Mouse (Mus musculus): ENCODE results near the gene Tmem130. TPM values are rescaled to one million over a fixed set of nuclear protein-coding genes. Genes with fewer than 3 reads are reported as not detected.

The Tmem130 gene
- total and polyA plus RNA-seq, 2 experiments from 2014 or later, result 444 to 636 TPM

DNA sequence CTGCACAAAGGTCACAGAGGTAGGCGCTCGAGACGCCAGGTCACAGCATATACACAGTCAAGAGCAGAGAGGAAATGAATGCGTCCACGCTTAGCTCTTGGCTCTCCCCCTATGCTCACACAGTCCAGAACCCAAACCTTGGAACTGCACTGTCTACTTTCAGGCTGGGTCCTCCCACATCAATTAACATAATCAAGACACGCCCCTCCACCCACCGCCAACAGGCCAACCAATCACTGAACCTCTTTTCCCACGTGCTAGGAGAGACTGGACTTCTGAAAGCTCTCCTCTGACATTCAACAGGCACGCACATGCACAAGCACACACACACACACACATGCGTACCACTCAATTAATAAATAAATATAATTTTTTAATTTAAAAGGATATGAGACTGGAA, 48.2 kb downstream of the Tmem130 start:
- TF ChIP-seq CTCF (IDR thresholded peaks at IDR 0.05), result no peak
- Histone ChIP-seq H3K4me3 (ENCODE audit: low read depth, low read length) (no peak overlapping the region), H3K4me1 (ENCODE audit: insufficient read depth, low read length) (no peaks in the 10 kb centered on the region), H3K4me2 (ENCODE audit: low read depth, low read length, poor library complexity, severe bottlenecking) (no peak overlapping the region), H3K36me3 (ENCODE audit: insufficient read depth, low read length) (no peaks in the 10 kb centered on the region), H3K27ac (ENCODE audit: low read depth, low read length) (no peak overlapping the region), H3K9me3 (ENCODE audit: low read length) (no peaks in the 10 kb centered on the region), H3K27me3 (ENCODE audit: insufficient read depth, low read length) (no peaks in the 10 kb centered on the region), H3K9ac (replicated peaks; ENCODE audit: low read length, poor library complexity, severe bottlenecking) (no peak overlapping the region)
- no peak for DNase-seq (ENCODE audit: low spot score)
- 88% methylated on average over 10 of the region's 10 CpGs for WGBS
- ATAC-seq (ENCODE audit: low FRiP score), result no peak

DNA sequence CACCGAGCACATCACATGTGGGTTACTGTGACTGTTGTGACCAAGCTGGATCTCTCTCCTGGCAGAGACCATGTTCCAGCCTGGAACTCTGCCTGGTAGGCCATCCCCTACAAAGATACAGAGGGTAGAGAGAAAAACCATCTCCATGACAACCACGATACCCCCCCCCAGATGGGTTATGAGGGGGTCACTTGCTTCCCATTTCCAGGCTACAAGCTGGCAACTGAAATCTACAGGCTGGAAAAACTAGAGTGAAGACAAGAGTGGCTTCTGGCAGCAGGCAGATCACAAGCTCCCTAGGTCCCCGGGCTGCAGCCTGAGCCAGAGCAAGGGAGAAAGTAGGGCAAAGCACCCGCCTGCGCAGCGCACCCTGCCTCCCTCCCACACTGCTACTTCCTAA, 54.0 kb downstream of the Tmem130 start:
- 76% methylated on average over 6 of the region's 6 CpGs for WGBS
- Histone ChIP-seq H3K4me2 (ENCODE audit: low read depth, low read length, poor library complexity, severe bottlenecking) (no peak overlapping the region), H3K36me3 (ENCODE audit: insufficient read depth, low read length) (no peaks in the 10 kb centered on the region), H3K4me1 (ENCODE audit: insufficient read depth, low read length) (peaks cover 12% of the 10 kb centered on the region; the same call in 1 of the 2 replicates), H3K4me3 (ENCODE audit: low read depth, low read length) (no peak overlapping the region), H3K9me3 (ENCODE audit: low read length) (no peaks in the 10 kb centered on the region), H3K9ac (replicated peaks; ENCODE audit: low read length, poor library complexity, severe bottlenecking) (no peak overlapping the region), H3K27me3 (ENCODE audit: insufficient read depth, low read length) (no peaks in the 10 kb centered on the region), H3K27ac (ENCODE audit: low read depth, low read length) (peak overlapping the region; percentile 51; the same call in 1 of the 2 replicates)
- peak; percentile 52; the same call in 1 of the 2 replicates for ATAC-seq (ENCODE audit: low FRiP score)
- peak; percentile 77 for DNase-seq (ENCODE audit: low spot score)
- no peak for TF ChIP-seq CTCF (IDR thresholded peaks at IDR 0.05)

GRCm38 (mm10) chr5:144703464-144704368, 57.9 kb downstream of the Tmem130 start:
- H3K4me1 ChIP-seq (ENCODE audit: insufficient read depth, low read length), result peaks cover 12% of the 10 kb centered on the region; the same call in 1 of the 2 replicates
- H3K9ac ChIP-seq (replicated peaks; ENCODE audit: low read length, poor library complexity, severe bottlenecking), result no peak overlapping the region
- no peak overlapping the region for H3K4me3 ChIP-seq (ENCODE audit: low read depth, low read length)
- H3K27ac ChIP-seq (ENCODE audit: low read depth, low read length), result peak overlapping the region; percentile 51
- H3K4me2 ChIP-seq (ENCODE audit: low read depth, low read length, poor library complexity, severe bottlenecking), result peak overlapping the region; percentile 6; the same call in 1 of the 2 replicates
- no peaks in the 10 kb centered on the region for H3K36me3 ChIP-seq (ENCODE audit: insufficient read depth, low read length)
- 26% methylated on average over 20 of the region's 20 CpGs for WGBS
- ATAC-seq (ENCODE audit: low FRiP score) (peak; percentile 41; the same call in 1 of the 2 replicates), DNase-seq (ENCODE audit: low spot score) (peak; percentile 76)
- 0 out of 2 replicates have a peak, but pooled peaks have one; percentile 9 for TF ChIP-seq CTCF (IDR thresholded peaks at IDR 0.05)
- no peaks in the 10 kb centered on the region for H3K9me3 ChIP-seq (ENCODE audit: low read length)
- no peaks in the 10 kb centered on the region for H3K27me3 ChIP-seq (ENCODE audit: insufficient read depth, low read length)

DNA sequence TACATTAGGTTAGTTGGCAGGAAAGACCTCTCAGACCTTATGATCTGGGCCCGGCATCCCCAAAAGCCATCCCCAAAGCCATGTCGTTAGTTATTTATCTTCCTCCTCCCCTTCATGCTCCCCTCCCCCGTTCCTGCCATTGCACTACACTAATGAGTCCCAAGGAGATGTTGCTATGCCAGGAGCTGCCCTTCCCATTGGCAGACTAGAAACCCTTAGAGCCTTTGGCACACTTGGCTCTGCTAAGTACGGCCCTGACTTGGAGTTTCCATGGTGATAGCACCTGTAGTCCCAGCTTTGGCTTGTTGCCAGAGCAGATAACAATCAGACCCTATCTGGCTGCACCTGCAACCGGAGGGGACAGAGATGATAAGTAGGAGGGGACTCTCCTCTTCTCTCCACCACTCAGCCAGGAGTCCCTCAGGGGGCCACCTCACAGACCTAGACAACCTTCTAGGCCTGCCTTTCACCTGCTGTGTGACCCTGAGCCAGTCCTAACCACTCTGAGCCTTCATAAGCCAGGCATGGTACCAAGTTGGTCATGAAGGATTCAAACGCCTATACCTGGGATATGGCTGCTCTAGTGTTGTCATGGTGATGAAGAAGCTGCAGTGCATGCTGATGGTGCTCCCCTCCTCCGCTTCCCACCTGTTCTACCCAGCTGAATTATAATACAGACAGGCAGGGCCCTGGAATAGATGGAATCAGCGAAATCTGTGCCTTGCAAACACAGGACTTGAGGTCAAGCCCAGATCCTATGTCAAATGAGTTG, 66.1 kb downstream of the Tmem130 start:
- Histone ChIP-seq H3K36me3 (ENCODE audit: insufficient read depth, low read length) (no peaks in the 10 kb centered on the region), H3K9me3 (ENCODE audit: low read length) (no peaks in the 10 kb centered on the region), H3K27me3 (ENCODE audit: insufficient read depth, low read length) (no peaks in the 10 kb centered on the region), H3K27ac (ENCODE audit: low read depth, low read length) (peak overlapping the region; percentile 52), H3K4me2 (ENCODE audit: low read depth, low read length, poor library complexity, severe bottlenecking) (no peak overlapping the region), H3K4me1 (ENCODE audit: insufficient read depth, low read length) (peaks cover 7% of the 10 kb centered on the region; the same call in 1 of the 2 replicates), H3K9ac (replicated peaks; ENCODE audit: low read length, poor library complexity, severe bottlenecking) (no peak overlapping the region), H3K4me3 (ENCODE audit: low read depth, low read length) (no peak overlapping the region)
- 44% methylated on average over 8 of the region's 8 CpGs for WGBS
- no peak for TF ChIP-seq CTCF (IDR thresholded peaks at IDR 0.05)
- DNase-seq (ENCODE audit: low spot score) (peak; percentile 74), ATAC-seq (ENCODE audit: low FRiP score) (peak; percentile 79)

GRCm38 (mm10) chr5:144694161-144694560, 67.5 kb downstream of the Tmem130 start:
- Histone ChIP-seq H3K4me1 (ENCODE audit: insufficient read depth, low read length) (peaks cover 7% of the 10 kb centered on the region; the same call in 1 of the 2 replicates), H3K4me3 (ENCODE audit: low read depth, low read length) (no peak overlapping the region), H3K27me3 (ENCODE audit: insufficient read depth, low read length) (no peaks in the 10 kb centered on the region), H3K9ac (replicated peaks; ENCODE audit: low read length, poor library complexity, severe bottlenecking) (no peak overlapping the region), H3K4me2 (ENCODE audit: low read depth, low read length, poor library complexity, severe bottlenecking) (no peak overlapping the region), H3K27ac (ENCODE audit: low read depth, low read length) (no peak overlapping the region), H3K36me3 (ENCODE audit: insufficient read depth, low read length) (no peaks in the 10 kb centered on the region), H3K9me3 (ENCODE audit: low read length) (no peaks in the 10 kb centered on the region)
- no peak for ATAC-seq (ENCODE audit: low FRiP score)
- TF ChIP-seq CTCF (IDR thresholded peaks at IDR 0.05), result peak; percentile 13
- 69% methylated on average over 4 of the region's 4 CpGs for WGBS
- DNase-seq (ENCODE audit: low spot score), result no peak
